Mouse (Mus musculus) kidney, postnatal 36 days (tissue): ENCODE data around the gene Mid1.

Experiments used
- DNase-seq, 2 experiments: peaks; one replicate each; pipeline ENCODE4 v3.0.0; 2021 to 2022; ENCODE audit warnings: mixed read lengths in 2 of 2

Mid1 gene

GRCm38 (mm10) chrX:169826947-169827346 lies 141.9 kb downstream of the Mid1 start:
- DNase-seq, result no peak

GRCm38 (mm10) chrX:169827720-169828119 lies 142.7 kb downstream of the Mid1 start:
- DNase-seq, result no peak

GRCm38 (mm10) chrX:169828136-169828535 lies 143.1 kb downstream of the Mid1 start:
- peak in 1 of 2 experiments; percentile 2 for DNase-seq

GRCm38 (mm10) chrX:169830052-169830451 lies 145.1 kb downstream of the Mid1 start:
- DNase-seq, result no peak

GRCm38 (mm10) chrX:169837947-169838649 lies 153.1 kb downstream of the Mid1 start:
- no peak for DNase-seq

- DNase-seq, result no peak
Observed at GRCm38 (mm10) chrX:169838650-169838971, 153.6 kb downstream of the Mid1 start.

GRCm38 (mm10) chrX:169843267-169843666 lies 158.3 kb downstream of the Mid1 start:
- no peak for DNase-seq

GRCm38 (mm10) chrX:169844150-169844772 lies 159.3 kb downstream of the Mid1 start:
- DNase-seq, result no peak

GRCm38 (mm10) chrX:169846187-169846586 lies 161.2 kb downstream of the Mid1 start:
- DNase-seq, result no peak

GRCm38 (mm10) chrX:169861194-169861720 lies 176.3 kb downstream of the Mid1 start:
- DNase-seq, result no peak

GRCm38 (mm10) chrX:169862440-169862839 lies 177.4 kb downstream of the Mid1 start:
- no peak for DNase-seq

GRCm38 (mm10) chrX:169862848-169863247 lies 177.8 kb downstream of the Mid1 start:
- DNase-seq, result peak; percentile 43 to 70

GRCm38 (mm10) chrX:169863841-169864240 lies 178.8 kb downstream of the Mid1 start:
- DNase-seq, result no peak

GRCm38 (mm10) chrX:169868223-169868622 lies 183.2 kb downstream of the Mid1 start:
- DNase-seq, result no peak

GRCm38 (mm10) chrX:169874475-169874874 lies 189.5 kb downstream of the Mid1 start:
- no peak for DNase-seq

- DNase-seq, result peak; percentile 79 to 88
Observed at GRCm38 (mm10) chrX:169879481-169880362, 194.7 kb downstream of the Mid1 start.

- DNase-seq, result peak in 1 of 2 experiments; percentile 28
Observed at GRCm38 (mm10) chrX:169880363-169880711, 195.3 kb downstream of the Mid1 start.

GRCm38 (mm10) chrX:169880826-169881225 lies 195.8 kb downstream of the Mid1 start:
- peak in 1 of 2 experiments; percentile 27 for DNase-seq

- DNase-seq, result no peak
Observed at GRCm38 (mm10) chrX:169881253-169882219, 196.5 kb downstream of the Mid1 start.

GRCm38 (mm10) chrX:169882220-169882609 lies 197.2 kb downstream of the Mid1 start:
- DNase-seq, result no peak

GRCm38 (mm10) chrX:169883536-169884272 lies 198.7 kb downstream of the Mid1 start:
- DNase-seq, result peak; percentile 40 to 49
